8 mouse cellular contexts compared by ENCODE assay signal in the genomic region with DNA sequence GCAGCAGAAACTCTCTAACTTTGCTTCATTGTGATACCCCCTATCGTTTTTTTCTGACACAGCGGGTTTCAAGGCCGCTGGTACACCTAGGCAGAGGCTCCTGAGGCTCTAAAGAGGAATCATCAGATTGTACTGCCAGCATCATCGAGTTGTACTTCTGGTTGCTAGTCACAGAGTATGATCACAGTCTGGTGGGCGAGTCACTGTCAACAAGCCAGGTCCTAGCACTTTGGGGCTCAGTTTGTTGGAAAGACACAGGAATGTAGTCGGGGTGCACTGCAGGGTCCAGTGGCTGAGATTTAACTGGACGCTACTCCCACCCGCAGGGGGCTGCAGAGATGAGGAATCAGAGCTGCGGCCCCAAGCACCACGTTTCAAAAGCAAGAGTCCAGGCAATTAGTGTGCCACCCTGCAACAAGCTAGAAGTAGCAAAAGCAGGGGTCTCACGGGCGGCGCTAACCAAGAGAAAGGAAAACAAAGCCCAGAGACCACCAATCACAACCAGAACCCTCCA. TPM values are rescaled to one million over a fixed set of nuclear protein-coding genes. Genes with fewer than 3 reads are reported as not detected.
DNase-seq lines count a peak whose midpoint lies in the region; ATAC-seq and TF ChIP-seq lines count a peak whose summit lies in the region.

No protein-coding gene starts in this region.

- H3K9me3 ChIP-seq in embryonic facial prominence, embryonic 10.5 days = no peaks in the 10 kb centered on the region
- no peaks in the 10 kb centered on the region for H3K9me3 ChIP-seq in hindbrain, embryonic 12.5 days (replicated peaks)

- peaks cover 24% of the 10 kb centered on the region for H3K79me2 ChIP-seq in macrophage (ENCODE audit: inconsistent target)

- H3K36me3 ChIP-seq in embryonic facial prominence, embryonic 10.5 days (replicated peaks) = no peaks in the 10 kb centered on the region; the same call in 1 of the 2 replicates
- H3K36me3 ChIP-seq in hindbrain, embryonic 12.5 days = no peaks in the 10 kb centered on the region
- no peaks in the 10 kb centered on the region for H3K36me3 ChIP-seq in macrophage (ENCODE audit: inconsistent target)

- peak overlapping the region; percentile 54 for H3K4me2 ChIP-seq in hindbrain, embryonic 12.5 days (replicated peaks)

- DNase-seq in lung, adult 2 months = no peak
- no peak for DNase-seq in lung, postnatal 10 days
- no peak for DNase-seq in embryonic facial prominence, embryonic 10.5 days (ENCODE audit: low spot score)
- no peak for DNase-seq in urinary bladder, adult 2 months (ENCODE audit: low spot score)
- no peak for DNase-seq in embryo, embryonic 11 days
- no peak for DNase-seq in adrenal gland, adult 2 months

- WGBS in lung, adult 2 months = 20% methylated on average over 13 of the region's 13 CpGs
- WGBS in embryonic facial prominence, embryonic 10.5 days = 12% methylated on average over 13 of the region's 13 CpGs
- 16% methylated on average over 13 of the region's 13 CpGs for WGBS in hindbrain, embryonic 12.5 days
- 22% methylated on average over 11 of the region's 13 CpGs for WGBS in macrophage (ENCODE audit: missing documents)

- no peak; the same call in 1 of the 2 replicates for ATAC-seq in hindbrain, embryonic 12.5 days (ENCODE audit: low FRiP score)

- H3K4me3 ChIP-seq in lung, adult 2 months (replicated peaks; ENCODE audit: extremely low read depth, low read depth, low read length) = peak overlapping the region; percentile 94
- H3K4me3 ChIP-seq in embryonic facial prominence, embryonic 10.5 days = peak overlapping the region; percentile 66
- peak overlapping the region; percentile 50 for H3K4me3 ChIP-seq in hindbrain, embryonic 12.5 days
- H3K4me3 ChIP-seq in macrophage (ENCODE audit: inconsistent target) = peak overlapping the region; percentile 75

- no peaks in the 10 kb centered on the region; the same call in 1 of the 2 replicates for H3K4me1 ChIP-seq in lung, adult 2 months (ENCODE audit: control insufficient read depth, insufficient read depth, low read length)
- no peaks in the 10 kb centered on the region for H3K4me1 ChIP-seq in embryonic facial prominence, embryonic 10.5 days
- H3K4me1 ChIP-seq in hindbrain, embryonic 12.5 days = no peaks in the 10 kb centered on the region; the same call in 1 of the 2 replicates

- peak overlapping the region; percentile 51 for H3K9ac ChIP-seq in hindbrain, embryonic 12.5 days

- no peak for TF ChIP-seq POLR2A in lung, adult 2 months (IDR thresholded peaks at IDR 0.05; ENCODE audit: borderline replicate concordance, extremely low read depth, low read depth, low read length)

- TF ChIP-seq CTCF in lung, adult 2 months (IDR thresholded peaks at IDR 0.05; ENCODE audit: insufficient read depth, low read length) = no peak

- peak overlapping the region; percentile 87 for H3K27ac ChIP-seq in embryonic facial prominence, embryonic 10.5 days (replicated peaks)
- H3K27ac ChIP-seq in hindbrain, embryonic 12.5 days = peak overlapping the region; percentile 75
- peak overlapping the region; percentile 62 for H3K27ac ChIP-seq in macrophage

- H3K27me3 ChIP-seq in embryonic facial prominence, embryonic 10.5 days (replicated peaks; ENCODE audit: low read depth, poor library complexity, severe bottlenecking) = no peaks in the 10 kb centered on the region
- no peaks in the 10 kb centered on the region for H3K27me3 ChIP-seq in hindbrain, embryonic 12.5 days

RNA-seq across cellular contexts. Expression of gene Ebp, which starts 1.1 kb away (rescaled TPM):
- 104 and 106 TPM in 2 replicates for polyA plus RNA-seq in lung, adult 2 months (2012; rRNA removed)
- 25.8 and 35.2 TPM in 2 replicates for polyA plus RNA-seq in embryonic facial prominence, embryonic 10.5 days (2016; fragmentation: Nextera tagmentation; extraction: Ambion mirVana)
- polyA plus RNA-seq in hindbrain, embryonic 12.5 days (2016; fragmentation: Nextera tagmentation; extraction: Ambion mirVana) = 30.7 and 32.3 TPM in 2 replicates
- total RNA-seq in macrophage (2018; cell fraction: chromatin; rRNA removed) = 10 to 100 TPM in 11 of 26 experiments, 1 to 10 TPM in 14, not detected in 1; 1.3 to 24.8 (median 8.7) TPM
- total RNA-seq in macrophage (2018; cell fraction: cytosol; rRNA removed) = 10 to 100 TPM; 34.4 to 57.0 (median 41.1) TPM
- total RNA-seq in macrophage (2018; cell fraction: nucleus; rRNA removed) = 10 to 100 TPM in 25 of 26 experiments, 1 to 10 TPM in 1; 7.6 to 38.7 (median 24.2) TPM
- 45.9 to 52.0 TPM (median 47.6 TPM) in 3 replicates for polyA plus RNA-seq in macrophage (2018)
- 30.5 and 33.0 TPM in 2 replicates for polyA plus RNA-seq in urinary bladder, adult 2 months (2012; rRNA removed)
- total RNA-seq in adrenal gland, adult 2 months (2021) = 100 to 1,000 TPM in 1 of 2 experiments, 10 to 100 TPM in 1; 55.1 to 112 TPM
- polyA plus RNA-seq in adrenal gland, adult 2 months (2012; rRNA removed) = 170 and 218 TPM in 2 replicates

RNA-seq across cellular contexts. Expression of gene Porcn, which starts 14.1 kb away (rescaled TPM):
- 79.5 and 86.0 TPM in 2 replicates for polyA plus RNA-seq in lung, adult 2 months (2012; rRNA removed)
- 13.0 and 13.1 TPM in 2 replicates for polyA plus RNA-seq in embryonic facial prominence, embryonic 10.5 days (2016; fragmentation: Nextera tagmentation; extraction: Ambion mirVana)
- 28.2 and 31.7 TPM in 2 replicates for polyA plus RNA-seq in hindbrain, embryonic 12.5 days (2016; fragmentation: Nextera tagmentation; extraction: Ambion mirVana)
- 1 to 10 TPM; 1.1 to 4.6 (median 2.2) TPM for total RNA-seq in macrophage (2018; cell fraction: chromatin; rRNA removed)
- 1 to 10 TPM in 11 of 26 experiments, under 1 TPM in 15; 0.41 to 1.8 (median 0.93) TPM for total RNA-seq in macrophage (2018; cell fraction: cytosol; rRNA removed)
- 1 to 10 TPM in 21 of 26 experiments, under 1 TPM in 5; 0.79 to 4.5 (median 1.7) TPM for total RNA-seq in macrophage (2018; cell fraction: nucleus; rRNA removed)
- polyA plus RNA-seq in macrophage (2018) = 0.90 to 1.2 TPM (median 0.98 TPM) in 3 replicates
- 40.1 and 41.2 TPM in 2 replicates for polyA plus RNA-seq in urinary bladder, adult 2 months (2012; rRNA removed)
- total RNA-seq in adrenal gland, adult 2 months (2021) = 1 to 10 TPM; 7.1 to 8.7 TPM
- 38.0 and 43.0 TPM in 2 replicates for polyA plus RNA-seq in adrenal gland, adult 2 months (2012; rRNA removed)

RNA-seq across cellular contexts. Expression of gene Tbc1d25, which starts 16.2 kb away (rescaled TPM):
- 16.6 and 21.0 TPM in 2 replicates for polyA plus RNA-seq in lung, adult 2 months (2012; rRNA removed)
- polyA plus RNA-seq in embryonic facial prominence, embryonic 10.5 days (2016; fragmentation: Nextera tagmentation; extraction: Ambion mirVana) = 10.4 and 11.8 TPM in 2 replicates
- 16.4 and 16.7 TPM in 2 replicates for polyA plus RNA-seq in hindbrain, embryonic 12.5 days (2016; fragmentation: Nextera tagmentation; extraction: Ambion mirVana)
- 10 to 100 TPM in 1 of 26 experiments, 1 to 10 TPM in 25; 1.9 to 11.3 (median 5.8) TPM for total RNA-seq in macrophage (2018; cell fraction: chromatin; rRNA removed)
- 1 to 10 TPM; 2.9 to 8.0 (median 6.3) TPM for total RNA-seq in macrophage (2018; cell fraction: cytosol; rRNA removed)
- 10 to 100 TPM in 5 of 26 experiments, 1 to 10 TPM in 21; 4.0 to 12.5 (median 7.7) TPM for total RNA-seq in macrophage (2018; cell fraction: nucleus; rRNA removed)
- 5.8 to 6.8 TPM (median 6.5 TPM) in 3 replicates for polyA plus RNA-seq in macrophage (2018)
- polyA plus RNA-seq in urinary bladder, adult 2 months (2012; rRNA removed) = 11.2 and 11.7 TPM in 2 replicates
- total RNA-seq in adrenal gland, adult 2 months (2021) = 1 to 10 TPM; 8.8 to 9.6 TPM
- polyA plus RNA-seq in adrenal gland, adult 2 months (2012; rRNA removed) = 11.1 and 12.9 TPM in 2 replicates

RNA-seq across cellular contexts. Expression of gene Rbm3, which starts 46.5 kb away (rescaled TPM):
- 60.2 and 92.3 TPM in 2 replicates for polyA plus RNA-seq in lung, adult 2 months (2012; rRNA removed)
- polyA plus RNA-seq in embryonic facial prominence, embryonic 10.5 days (2016; fragmentation: Nextera tagmentation; extraction: Ambion mirVana) = 424 and 444 TPM in 2 replicates
- 401 and 433 TPM in 2 replicates for polyA plus RNA-seq in hindbrain, embryonic 12.5 days (2016; fragmentation: Nextera tagmentation; extraction: Ambion mirVana)
- 100 to 1,000 TPM; 272 to 476 (median 351) TPM for total RNA-seq in macrophage (2018; cell fraction: chromatin; rRNA removed)
- total RNA-seq in macrophage (2018; cell fraction: cytosol; rRNA removed) = 100 to 1,000 TPM; 267 to 548 (median 365) TPM
- total RNA-seq in macrophage (2018; cell fraction: nucleus; rRNA removed) = 100 to 1,000 TPM; 263 to 553 (median 338) TPM
- 335 to 573 TPM (median 513 TPM) in 3 replicates for polyA plus RNA-seq in macrophage (2018)
- polyA plus RNA-seq in urinary bladder, adult 2 months (2012; rRNA removed) = 281 and 318 TPM in 2 replicates
- total RNA-seq in adrenal gland, adult 2 months (2021) = 100 to 1,000 TPM in 1 of 2 experiments, 10 to 100 TPM in 1; 54.5 to 106 TPM
- 28.5 and 30.7 TPM in 2 replicates for polyA plus RNA-seq in adrenal gland, adult 2 months (2012; rRNA removed)

RNA-seq across cellular contexts. Expression of gene Wdr13, which starts 59.5 kb away (rescaled TPM):
- polyA plus RNA-seq in lung, adult 2 months (2012; rRNA removed) = 137 and 139 TPM in 2 replicates
- polyA plus RNA-seq in embryonic facial prominence, embryonic 10.5 days (2016; fragmentation: Nextera tagmentation; extraction: Ambion mirVana) = 19.7 and 19.8 TPM in 2 replicates
- 40.5 and 42.6 TPM in 2 replicates for polyA plus RNA-seq in hindbrain, embryonic 12.5 days (2016; fragmentation: Nextera tagmentation; extraction: Ambion mirVana)
- total RNA-seq in macrophage (2018; cell fraction: chromatin; rRNA removed) = 100 to 1,000 TPM in 24 of 26 experiments, 10 to 100 TPM in 2; 83.5 to 199 (median 147) TPM
- 10 to 100 TPM; 13.1 to 29.5 (median 20.7) TPM for total RNA-seq in macrophage (2018; cell fraction: cytosol; rRNA removed)
- 100 to 1,000 TPM in 14 of 26 experiments, 10 to 100 TPM in 12; 53.6 to 178 (median 103) TPM for total RNA-seq in macrophage (2018; cell fraction: nucleus; rRNA removed)
- 19.0 to 31.3 TPM (median 22.7 TPM) in 3 replicates for polyA plus RNA-seq in macrophage (2018)
- polyA plus RNA-seq in urinary bladder, adult 2 months (2012; rRNA removed) = 73.3 and 77.8 TPM in 2 replicates
- total RNA-seq in adrenal gland, adult 2 months (2021) = 10 to 100 TPM; 52.4 to 57.7 TPM
- polyA plus RNA-seq in adrenal gland, adult 2 months (2012; rRNA removed) = 213 and 220 TPM in 2 replicates
